Mouse (Mus musculus) neural tube, embryonic 11.5 days (tissue): ENCODE results near the gene Ilf3. TPM values are rescaled to one million over a fixed set of nuclear protein-coding genes. Genes with fewer than 3 reads are reported as not detected.
A peak's percentile ranks its signal among the peaks of the same experiment; 100 is the strongest.

Experiments used
- ATAC-seq: fragments of 200-750 bp; cut with Nextera tagmentation; 2 replicates; pipeline ENCODE4 v1.8.0; 2017; ENCODE audit warnings: moderate number of reproducible peaks, mild to moderate bottlenecking, moderate TSS enrichment, moderate library complexity; ENCODE audit not compliant: insufficient read depth, low FRiP score, low TSS enrichment
- DNase-seq: peaks from one replicate; pipeline ENCODE4 v3.0.0-alpha.2; 2015; ENCODE audit warnings: low spot score
- H3K27ac ChIP-seq: fragments of 300-500 bp; sonication (generic); 2 replicates; pipeline ENCODE4 v1.5.1; 2014; ENCODE audit warnings: low read depth, mild to moderate bottlenecking, low read length
- H3K27me3 ChIP-seq: fragments of 300-500 bp; sonication (generic); 2 replicates; pipeline ENCODE4 v1.6.1; 2014; ENCODE audit warnings: mild to moderate bottlenecking, low read length, mixed read lengths; ENCODE audit not compliant: control insufficient read depth, insufficient read depth
- H3K36me3 ChIP-seq: fragments of 300-500 bp; sonication (generic); 2 replicates; pipeline ENCODE4 v1.6.1; 2014; ENCODE audit warnings: mild to moderate bottlenecking, low read length, moderate library complexity, mixed read lengths; ENCODE audit not compliant: control insufficient read depth, insufficient read depth
- H3K4me1 ChIP-seq: fragments of 300-500 bp; sonication (generic); 2 replicates; pipeline ENCODE4 v1.6.1; 2014; ENCODE audit warnings: low read length, mixed read lengths; ENCODE audit not compliant: control insufficient read depth, insufficient read depth
- H3K4me2 ChIP-seq: fragments of 300-500 bp; sonication (generic); 2 replicates; pipeline ENCODE4 v1.6.1; 2014; ENCODE audit warnings: low read depth, mild to moderate bottlenecking, moderate library complexity
- H3K4me3 ChIP-seq: fragments of 300-500 bp; sonication (generic); 2 replicates; pipeline ENCODE4 v1.5.1; 2014; ENCODE audit warnings: low read depth, low read length
- H3K9ac ChIP-seq: fragments of 300-500 bp; sonication (generic); 2 replicates; pipeline ENCODE4 v1.6.1; 2014; ENCODE audit warnings: mild to moderate bottlenecking, low read length
- H3K9me3 ChIP-seq: fragments of 300-500 bp; sonication (generic); 2 replicates; pipeline ENCODE4 v1.6.1; 2016; ENCODE audit warnings: low read length; ENCODE audit not compliant: control insufficient read depth
- WGBS: fragments of 180-500 bp; shearing (Covaris S2); extraction: QIAGEN DNeasy Blood & Tissue Kit; methylation state at CpG from one replicate; pipeline ENCODE4 v1.1.7; 2014; 5-methylcytosine and 5-hydroxymethylcytosine counted together
- polyA plus RNA-seq: library from polyadenylated mRNA; unstranded; fragments of >200 nt; fragmentation: Nextera tagmentation; extraction: Ambion mirVana; gene quantifications from 2 replicates; pipeline ENCODE4 v1.2.1, GENCODE M21; 2014

Gene Ilf3
- polyA plus RNA-seq, 1 experiment from 2014 or later, result 288 TPM

GRCm38 (mm10) chr9:21403745-21404144 is 36.1 kb downstream of the Ilf3 start:
- Histone ChIP-seq H3K27me3 (no peaks in the 10 kb centered on the region), H3K4me2 (no peak overlapping the region), H3K9me3 (no peaks in the 10 kb centered on the region), H3K36me3 (peaks cover 37% of the 10 kb centered on the region), H3K27ac (no peak overlapping the region), H3K9ac (no peak overlapping the region), H3K4me1 (no peaks in the 10 kb centered on the region), H3K4me3 (no peak overlapping the region)
- WGBS, result 96% methylated on average over 5 of the region's 5 CpGs
- ATAC-seq (no peak), DNase-seq (no peak)

- H3K36me3 ChIP-seq, result peaks cover 32% of the 10 kb centered on the region
Observed at GRCm38 (mm10) chr9:21405525-21405924, 37.9 kb downstream of the Ilf3 start.

GRCm38 (mm10) chr9:21407951-21408350 is 40.3 kb downstream of the Ilf3 start:
- H3K9ac ChIP-seq, result no peak overlapping the region
- peaks cover 20% of the 10 kb centered on the region for H3K36me3 ChIP-seq
- H3K27me3 ChIP-seq, result no peaks in the 10 kb centered on the region
- no peak overlapping the region for H3K27ac ChIP-seq
- no peak overlapping the region for H3K4me2 ChIP-seq
- peaks cover 2% of the 10 kb centered on the region; the same call in 1 of the 2 replicates for H3K4me1 ChIP-seq
- H3K9me3 ChIP-seq, result no peaks in the 10 kb centered on the region
- WGBS, result 17% methylated on average over 4 of the region's 4 CpGs
- no peak overlapping the region for H3K4me3 ChIP-seq
- DNase-seq, result no peak
- ATAC-seq, result no peak

More at GRCm38 (mm10) chr9:21405525-21405924, 37.9 kb downstream of the Ilf3 start:
- 67% methylated on average over 4 of the region's 4 CpGs for WGBS
- Histone ChIP-seq H3K4me1 (no peaks in the 10 kb centered on the region), H3K4me2 (no peak overlapping the region), H3K4me3 (no peak overlapping the region), H3K9ac (no peak overlapping the region), H3K27ac (no peak overlapping the region), H3K27me3 (no peaks in the 10 kb centered on the region), H3K9me3 (no peaks in the 10 kb centered on the region)
- no peak for ATAC-seq
- DNase-seq, result no peak

- no peaks in the 10 kb centered on the region for H3K27me3 ChIP-seq
- H3K9ac ChIP-seq, result no peak overlapping the region
- no peak overlapping the region for H3K4me2 ChIP-seq
- H3K36me3 ChIP-seq, result peaks cover 17% of the 10 kb centered on the region
- no peak overlapping the region for H3K27ac ChIP-seq
- no peak overlapping the region for H3K4me3 ChIP-seq
- ATAC-seq (no peak), DNase-seq (no peak)
- 78% methylated on average over 7 of the region's 7 CpGs for whole genome bisulfite sequencing
- no peaks in the 10 kb centered on the region for H3K9me3 ChIP-seq
- H3K4me1 ChIP-seq, result peaks cover 2% of the 10 kb centered on the region; the same call in 1 of the 2 replicates
Observed at GRCm38 (mm10) chr9:21408624-21409023, 41.0 kb downstream of the Ilf3 start.

GRCm38 (mm10) chr9:21409592-21410317 is 42.1 kb downstream of the Ilf3 start:
- Histone ChIP-seq H3K27me3 (no peaks in the 10 kb centered on the region), H3K36me3 (peaks cover 9% of the 10 kb centered on the region), H3K4me2 (no peak overlapping the region), H3K9ac (no peak overlapping the region), H3K4me1 (peaks cover 2% of the 10 kb centered on the region; the same call in 1 of the 2 replicates), H3K4me3 (no peak overlapping the region), H3K27ac (no peak overlapping the region), H3K9me3 (no peaks in the 10 kb centered on the region)
- 36% methylated on average over 9 of the region's 9 CpGs for WGBS
- ATAC-seq (peak; percentile 14; the same call in 1 of the 2 replicates), DNase-seq (peak; percentile 85)

GRCm38 (mm10) chr9:21411669-21412550 is 44.2 kb downstream of the Ilf3 start, which contains the start of gene Qtrt1:
TSS of gene Qtrt1 (plus strand) at chr9:21411837.
- peaks cover 2% of the 10 kb centered on the region; the same call in 1 of the 2 replicates for H3K36me3 ChIP-seq
- no peak within 1 kb of the TSS for H3K27ac ChIP-seq
- H3K4me2 ChIP-seq, result peak within 1 kb of the TSS; percentile 89
- DNase-seq (peak; percentile 88), ATAC-seq (peak; percentile 97)
- H3K4me1 ChIP-seq, result peaks cover 2% of the 10 kb centered on the region; the same call in 1 of the 2 replicates
- WGBS, result 2% methylated on average over 53 of the region's 53 CpGs
- H3K9ac ChIP-seq, result peak within 1 kb of the TSS; percentile 60
- H3K4me3 ChIP-seq, result peak within 1 kb of the TSS; percentile 57
- no peaks in the 10 kb centered on the region for H3K9me3 ChIP-seq
- H3K27me3 ChIP-seq, result no peaks in the 10 kb centered on the region

- Histone ChIP-seq H3K4me2 (no peak overlapping the region), H3K27ac (no peak overlapping the region), H3K36me3 (peaks cover 11% of the 10 kb centered on the region), H3K9me3 (no peaks in the 10 kb centered on the region), H3K4me1 (no peaks in the 10 kb centered on the region), H3K9ac (no peak overlapping the region), H3K4me3 (no peak overlapping the region), H3K27me3 (no peaks in the 10 kb centered on the region)
- ATAC-seq (no peak), DNase-seq (no peak)
- WGBS, result 97% methylated on average over 2 of the region's 2 CpGs
Observed at GRCm38 (mm10) chr9:21417866-21418265, 50.2 kb downstream of the Ilf3 start.

- no peak for ATAC-seq
- Histone ChIP-seq H3K36me3 (peaks cover 11% of the 10 kb centered on the region), H3K9ac (no peak overlapping the region), H3K4me1 (no peaks in the 10 kb centered on the region), H3K27me3 (no peaks in the 10 kb centered on the region), H3K9me3 (no peaks in the 10 kb centered on the region), H3K4me2 (no peak overlapping the region), H3K4me3 (no peak overlapping the region), H3K27ac (no peak overlapping the region)
- DNase-seq, result no peak
- WGBS, result 94% methylated on average over 2 of the region's 2 CpGs
Observed at GRCm38 (mm10) chr9:21419646-21420045, 52.0 kb downstream of the Ilf3 start.
